Mouse (Mus musculus) liver, adult (tissue): ENCODE measurements around the gene Stard3.
A peak's percentile ranks its signal among the peaks of the same experiment; 100 is the strongest.

ENCODE experiments used
- GATA4 ChIP-seq: IDR thresholded peaks from 2 replicates; pipeline ENCODE4 v1.6.1; 2014; ENCODE audit warnings: mild to moderate bottlenecking, low read length; ENCODE audit not compliant: insufficient replicate concordance

The Stard3 gene

DNA sequence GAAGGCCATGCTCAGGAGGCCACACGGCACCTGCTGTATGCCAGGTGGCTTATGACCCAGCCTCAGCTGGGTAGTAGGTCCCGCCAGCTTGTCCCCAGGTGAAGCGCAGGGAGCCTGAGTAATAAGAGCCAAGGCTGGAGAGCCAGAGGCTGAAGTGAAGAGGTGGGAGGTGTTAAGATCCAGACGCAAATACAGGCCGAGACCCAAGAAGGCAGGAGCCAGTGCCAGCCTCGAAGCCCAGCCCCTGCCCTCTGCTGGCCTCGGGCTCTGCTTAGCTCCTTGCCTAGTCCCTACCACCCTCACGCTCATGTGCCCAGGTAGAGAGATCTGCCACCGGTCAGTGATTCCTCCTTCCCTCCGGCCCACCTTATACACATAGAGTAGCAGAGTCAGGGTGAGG lies 30.1 kb downstream of the Stard3 start:
- TF ChIP-seq GATA4: no peak

DNA sequence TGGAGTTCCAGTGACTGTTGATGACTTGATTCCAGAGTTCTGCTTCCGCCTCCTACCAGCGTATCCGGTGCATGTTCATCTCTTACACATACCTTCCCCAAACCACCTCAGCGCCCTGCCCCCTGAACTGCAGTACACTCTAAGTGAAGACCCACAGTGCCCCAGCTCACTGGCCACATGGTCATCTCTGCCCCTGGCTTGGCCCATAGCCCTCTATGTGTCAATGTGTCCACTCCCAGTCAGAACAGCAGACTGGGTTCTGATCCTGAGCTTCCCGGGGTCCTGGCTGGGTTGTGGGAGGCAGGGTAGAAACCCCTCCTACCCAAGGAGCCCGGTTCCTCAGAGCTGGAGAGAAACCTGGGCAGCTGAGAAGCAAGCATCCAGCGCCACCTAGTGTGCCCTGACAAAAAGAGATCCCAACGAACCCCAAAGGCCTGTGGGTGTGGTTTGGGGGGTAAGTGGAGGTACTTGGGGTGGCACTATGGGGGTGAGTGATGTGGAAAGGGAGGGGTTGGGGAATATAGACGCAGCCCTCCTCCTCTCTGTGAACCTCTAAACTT lies 31.1 kb downstream of the Stard3 start:
- TF ChIP-seq GATA4: no peak

DNA sequence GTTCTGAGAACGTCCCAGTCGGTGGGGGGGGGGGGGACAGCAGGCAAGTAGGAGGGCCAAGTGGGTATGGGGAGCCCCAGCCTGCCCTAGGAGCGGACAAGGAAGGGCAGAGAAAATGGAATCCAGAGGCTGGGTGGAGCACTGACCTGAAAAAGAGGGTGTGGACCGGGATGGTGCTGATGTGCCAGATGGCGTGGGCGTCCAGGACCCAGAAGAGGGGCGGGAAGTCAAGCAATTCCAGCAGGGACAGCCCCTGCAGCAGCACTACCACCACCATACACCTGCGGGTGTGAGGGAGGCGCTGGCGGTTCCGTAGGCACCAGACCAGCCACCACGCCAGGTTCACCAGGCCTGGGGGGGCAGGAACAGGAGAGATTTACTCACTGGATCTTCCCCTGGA lies 32.0 kb downstream of the Stard3 start:
- no peak for TF ChIP-seq GATA4

DNA sequence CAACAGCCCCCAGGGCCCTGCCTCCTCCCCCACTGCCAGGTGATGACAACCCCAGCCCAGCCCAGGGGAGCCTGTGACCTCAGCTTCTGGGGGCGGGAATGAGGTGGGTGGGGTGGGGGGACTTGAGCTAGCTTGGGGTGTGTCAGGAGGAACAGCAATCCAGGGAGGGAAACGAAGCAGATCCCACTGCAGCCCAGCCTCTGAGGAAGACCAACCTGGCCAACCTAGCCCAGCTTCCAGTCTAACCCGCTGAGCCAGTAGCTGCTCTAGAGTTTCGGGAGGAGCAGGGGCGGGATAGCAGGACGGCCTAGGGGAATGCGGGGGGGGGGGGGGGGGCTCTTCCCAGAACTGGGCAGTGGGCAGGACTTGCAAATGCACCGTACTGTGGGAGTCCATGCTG lies 33.9 kb downstream of the Stard3 start:
- TF ChIP-seq GATA4: no peak

DNA sequence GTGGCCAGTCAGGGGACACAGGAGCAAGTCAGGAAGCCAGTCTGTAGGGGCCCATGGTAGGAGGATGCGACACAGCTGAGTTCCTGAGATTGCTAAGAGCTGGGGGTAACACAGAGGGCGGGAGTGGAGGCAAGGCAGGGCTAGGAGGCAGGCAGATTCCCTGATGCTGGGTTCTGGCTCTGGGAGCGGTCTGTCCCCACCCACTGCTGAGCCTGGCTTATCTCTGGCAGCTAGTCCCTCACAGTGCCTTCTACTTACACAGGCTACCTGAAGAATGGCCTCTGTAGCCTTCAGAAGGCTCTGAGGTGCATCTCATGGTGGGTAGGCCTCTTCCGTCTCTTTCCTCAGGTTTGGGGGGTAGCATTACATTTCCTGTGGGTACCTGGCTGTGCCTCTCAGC lies 34.5 kb downstream of the Stard3 start:
- TF ChIP-seq GATA4: no peak

DNA sequence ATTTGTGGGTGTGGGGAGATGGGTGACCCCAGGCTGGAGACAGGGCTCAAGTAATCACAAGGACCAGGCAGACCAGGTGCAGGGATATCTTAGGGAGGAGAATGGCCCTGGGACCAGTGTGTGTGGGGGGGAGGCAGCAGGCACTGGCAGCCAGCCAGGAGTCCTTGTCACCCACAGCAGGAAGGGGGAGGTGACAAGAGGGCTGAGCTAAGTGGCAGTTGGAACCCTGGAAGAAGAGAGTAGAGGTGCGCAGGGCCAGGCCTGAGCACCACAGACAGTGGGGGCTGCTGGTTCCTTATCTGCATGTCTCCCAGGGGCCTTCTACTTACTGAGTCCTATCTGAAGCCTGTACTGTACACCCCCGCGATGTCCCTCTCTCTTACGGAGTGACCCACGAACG lies 35.1 kb downstream of the Stard3 start:
- TF ChIP-seq GATA4: no peak

DNA sequence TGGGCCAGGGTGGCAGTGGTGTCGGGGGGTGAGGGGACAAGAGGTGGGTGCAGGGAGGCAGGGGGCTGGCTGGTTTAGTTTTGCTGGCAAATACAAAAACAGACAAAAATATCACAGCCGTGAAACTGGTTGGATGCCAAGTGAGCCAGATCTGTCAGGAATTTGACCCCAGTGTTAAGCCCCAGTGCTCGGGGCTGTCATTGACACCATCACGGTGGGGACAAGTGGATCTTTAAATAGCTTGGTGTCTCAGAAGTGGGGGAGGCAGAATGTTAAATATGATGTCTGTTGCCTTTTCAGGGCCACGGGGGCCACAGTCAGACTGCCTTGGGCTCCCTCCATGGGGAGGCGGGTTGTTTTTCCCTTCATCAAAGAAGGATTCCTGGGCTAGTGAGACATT lies 36.1 kb downstream of the Stard3 start:
- no peak for TF ChIP-seq GATA4

DNA sequence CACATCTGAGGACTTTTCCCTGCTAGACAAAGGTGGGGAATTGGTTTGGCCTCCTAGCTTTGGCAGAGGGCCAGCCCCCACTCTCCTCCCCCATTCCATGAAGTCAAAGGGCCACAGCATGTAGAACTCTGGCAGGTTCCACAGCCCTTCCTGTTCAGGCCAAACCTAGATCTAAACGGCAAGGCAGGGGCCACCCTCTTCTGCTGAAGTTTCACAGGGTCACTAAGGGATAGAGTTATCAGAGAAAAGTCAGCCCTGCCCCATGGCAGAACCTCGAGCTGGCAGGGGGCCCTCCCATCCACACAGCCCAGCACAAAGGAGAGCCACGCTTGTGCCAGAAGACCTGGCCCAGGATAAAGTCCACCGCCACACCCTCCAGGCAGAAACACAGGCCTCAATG lies 36.9 kb downstream of the Stard3 start:
- TF ChIP-seq GATA4: no peak

DNA sequence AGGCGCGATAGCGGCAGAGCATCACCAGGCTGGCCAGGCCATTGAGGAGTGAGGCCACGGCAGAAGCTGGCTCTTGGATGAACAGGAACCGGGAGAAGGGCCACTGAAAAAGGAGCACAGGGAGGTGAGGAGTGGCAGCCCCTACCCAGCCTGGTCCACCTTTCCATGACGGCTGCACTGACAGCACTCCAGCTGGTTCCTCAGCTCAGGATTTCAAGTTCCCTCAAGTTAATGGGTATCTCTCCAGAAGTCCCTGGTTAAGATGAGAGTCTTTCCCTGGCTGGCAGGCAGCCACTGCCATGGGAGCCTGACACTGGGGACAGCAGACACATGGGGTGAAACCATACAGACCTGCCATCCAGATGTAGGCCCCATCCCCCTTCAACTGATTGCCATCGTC lies 39.8 kb downstream of the Stard3 start:
- TF ChIP-seq GATA4: no peak

DNA sequence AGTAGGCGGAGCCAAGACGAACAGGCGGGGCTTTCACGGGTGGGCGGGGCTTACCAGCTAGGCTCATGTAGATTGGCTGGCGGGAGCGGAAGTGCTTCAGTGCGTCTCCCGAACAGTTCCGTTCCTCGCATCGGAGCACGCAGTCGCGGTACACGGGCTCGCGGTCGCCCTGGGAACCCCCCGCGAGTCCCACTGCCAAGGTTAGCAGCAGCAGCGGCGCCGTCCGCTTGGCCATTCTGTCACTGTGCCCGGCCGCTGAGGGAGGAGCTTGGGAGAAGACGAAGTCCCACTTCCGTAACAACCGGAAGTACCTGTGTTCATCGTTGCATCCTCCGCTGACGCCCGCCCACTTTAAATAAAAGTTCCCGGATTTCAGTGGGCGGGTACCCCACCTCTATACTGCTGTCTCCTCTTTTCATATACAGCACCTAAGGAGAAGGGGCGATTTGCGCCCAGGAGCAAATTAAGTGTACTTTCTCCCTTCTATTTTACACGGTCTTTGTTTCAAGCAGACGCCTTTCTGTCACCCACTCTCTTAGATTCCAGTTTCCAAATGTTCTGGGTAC lies 42.1 kb downstream of the Stard3 start, which contains the start of gene Pgap3:
Gene Pgap3, minus strand, starts transcription at position 330 of the 566 bp plus-strand sequence.
- no peak for TF ChIP-seq GATA4

DNA sequence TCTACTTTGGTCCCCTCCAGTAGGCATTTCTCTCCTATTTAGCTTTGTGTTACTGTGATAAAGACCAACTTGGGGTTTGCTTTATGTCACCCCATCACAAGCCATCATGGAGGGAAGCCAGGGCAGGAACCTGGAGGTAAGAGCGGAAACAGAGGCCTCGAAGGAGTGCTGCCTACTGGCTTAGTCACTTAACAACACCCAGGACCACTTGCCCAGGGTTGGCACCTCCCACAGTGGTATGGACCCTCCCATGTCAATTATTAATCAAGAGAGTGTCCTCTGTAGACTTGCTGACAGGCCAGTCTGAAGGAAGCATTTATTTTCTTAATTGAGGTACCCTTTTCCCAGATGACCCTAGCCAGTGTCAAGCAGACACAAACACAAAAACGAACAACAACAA lies 42.6 kb downstream of the Stard3 start:
- TF ChIP-seq GATA4: no peak

DNA sequence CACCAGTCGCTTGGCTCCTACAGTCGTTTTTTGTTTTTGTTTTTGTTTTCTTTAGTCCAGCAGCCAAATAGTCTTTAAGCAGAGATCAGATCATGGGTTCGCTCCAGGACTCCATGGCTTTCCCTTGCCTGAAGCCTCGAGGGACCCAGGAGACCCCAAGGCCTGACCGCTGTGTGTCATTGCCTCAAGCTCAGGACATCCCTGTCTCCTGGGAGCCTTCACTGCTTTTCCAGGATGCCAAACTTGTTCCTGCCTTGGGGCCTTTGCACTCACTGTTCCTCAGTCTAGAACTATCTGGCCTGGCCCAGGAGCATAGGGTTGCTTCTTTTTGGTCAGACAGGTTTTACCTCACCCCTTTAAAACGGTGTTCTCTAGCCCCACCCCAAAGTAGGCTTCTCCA lies 48.5 kb downstream of the Stard3 start:
- TF ChIP-seq GATA4: no peak

DNA sequence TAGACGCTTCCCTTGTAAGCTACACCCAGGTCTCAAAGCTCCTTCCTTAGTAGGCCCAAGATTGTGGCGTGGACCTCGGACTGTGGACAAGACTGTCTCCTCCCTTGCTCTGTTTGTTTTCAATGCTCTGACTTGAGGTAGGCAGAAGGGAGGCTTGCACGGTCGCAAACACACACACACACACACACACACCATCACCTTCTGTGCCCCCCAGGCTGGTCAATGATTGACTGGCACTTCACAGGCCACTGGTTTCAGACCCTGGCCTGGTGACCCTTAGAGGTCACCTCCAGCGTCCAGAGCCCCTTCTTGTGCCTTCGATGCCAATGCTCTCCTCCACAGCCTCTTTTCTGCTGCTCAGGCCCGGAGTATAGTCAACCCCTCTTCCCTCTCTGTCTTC lies 50.7 kb downstream of the Stard3 start:
- TF ChIP-seq GATA4: no peak

DNA sequence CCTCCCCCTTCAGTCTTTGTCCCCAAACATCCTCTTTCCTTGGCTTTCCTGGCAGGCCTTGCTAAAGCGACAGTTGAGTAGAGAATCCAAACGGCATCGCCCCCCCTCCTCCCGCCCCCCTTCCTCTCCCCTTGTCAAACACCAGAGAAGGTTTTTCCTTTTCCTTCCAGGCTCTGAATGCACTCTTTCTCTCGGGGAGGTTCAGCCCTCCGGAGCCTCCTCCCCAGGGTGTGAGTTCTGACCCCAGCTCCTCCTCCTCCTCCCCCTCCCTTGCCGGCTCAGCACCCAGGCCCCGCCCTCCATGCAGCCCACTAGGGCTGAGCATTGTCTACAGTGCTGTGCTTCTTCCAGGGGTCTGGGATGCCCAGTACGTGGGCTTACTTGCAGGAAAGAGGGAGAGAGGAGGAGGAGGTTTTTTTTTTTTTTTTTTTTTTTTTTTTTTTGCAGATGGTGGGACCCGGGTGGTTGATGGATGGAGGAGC lies 51.2 kb downstream of the Stard3 start:
- no peak for TF ChIP-seq GATA4

DNA sequence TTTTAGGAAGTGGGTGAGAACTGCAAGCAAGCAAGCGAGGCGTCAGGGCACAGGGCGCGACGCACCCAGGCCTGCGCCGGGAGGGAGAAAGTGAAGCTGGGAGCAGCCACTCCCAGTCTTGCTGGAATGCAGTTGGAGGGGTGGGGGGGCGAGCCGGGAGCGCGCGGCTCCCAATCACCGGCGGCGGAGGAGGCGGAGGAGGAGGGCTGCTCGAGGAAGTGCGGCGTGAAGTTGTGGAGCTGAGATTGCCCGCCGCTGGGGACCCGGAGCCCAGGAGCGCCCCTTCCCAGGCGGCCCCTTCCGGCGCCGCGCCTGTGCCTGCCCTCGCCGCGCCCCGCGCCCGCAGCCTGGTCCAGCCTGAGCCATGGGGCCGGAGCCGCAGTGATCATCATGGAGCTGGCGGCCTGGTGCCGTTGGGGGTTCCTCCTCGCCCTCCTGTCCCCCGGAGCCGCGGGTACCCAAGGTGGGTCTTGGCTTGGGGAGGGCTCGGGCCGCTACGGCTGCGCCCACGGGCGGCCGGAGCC lies 54.2 kb downstream of the Stard3 start, which contains the start of gene Erbb2:
Gene Erbb2, plus strand, starts transcription at position 198 of the 524 bp plus-strand sequence.
- peak; percentile 38; the same call in 1 of the 2 replicates for TF ChIP-seq GATA4

DNA sequence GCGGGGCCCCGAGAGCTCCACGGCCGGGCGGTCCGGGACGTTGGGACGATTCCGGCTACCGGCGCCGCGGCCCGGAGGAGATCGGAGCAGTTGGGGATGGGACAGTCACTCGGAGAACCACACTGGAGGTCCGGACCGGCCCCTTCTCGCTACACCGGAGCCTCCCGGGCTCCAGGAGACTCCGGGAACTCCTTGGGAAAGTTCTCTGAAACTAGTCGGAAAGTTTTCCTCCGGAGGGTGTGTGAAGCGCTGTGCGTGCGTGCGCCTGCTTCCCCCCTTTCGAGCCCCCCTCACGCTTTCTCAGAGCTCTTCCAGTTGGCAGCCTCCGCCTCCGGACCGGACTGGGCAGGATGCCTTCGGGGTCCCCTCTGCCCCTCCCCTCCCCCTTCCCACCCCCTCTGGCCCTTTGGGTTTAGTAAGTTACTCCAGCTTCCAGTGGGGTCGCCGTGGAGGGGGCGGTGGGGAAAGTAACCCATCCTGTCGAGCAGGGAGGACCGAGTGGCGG lies 54.7 kb downstream of the Stard3 start:
- no peak for TF ChIP-seq GATA4

DNA sequence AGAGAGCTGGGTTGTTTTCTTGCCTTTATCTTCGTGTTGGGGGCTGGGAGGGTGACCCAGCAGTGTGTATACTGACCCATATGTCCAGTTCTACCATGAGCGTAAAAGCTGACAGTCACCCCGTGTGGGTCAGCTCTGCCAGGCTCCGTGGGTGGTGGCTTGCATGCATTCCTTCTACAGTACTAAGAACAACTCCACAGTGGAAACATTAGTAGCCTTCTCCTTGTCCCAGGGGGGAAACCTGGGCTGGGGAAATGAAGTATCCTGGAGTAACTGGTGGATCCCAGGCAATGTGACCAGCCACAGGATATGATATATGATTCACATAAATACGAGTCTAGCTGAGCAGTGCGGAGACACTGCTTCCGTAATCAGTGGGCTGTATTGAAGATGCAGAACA lies 55.6 kb downstream of the Stard3 start:
- no peak for TF ChIP-seq GATA4

DNA sequence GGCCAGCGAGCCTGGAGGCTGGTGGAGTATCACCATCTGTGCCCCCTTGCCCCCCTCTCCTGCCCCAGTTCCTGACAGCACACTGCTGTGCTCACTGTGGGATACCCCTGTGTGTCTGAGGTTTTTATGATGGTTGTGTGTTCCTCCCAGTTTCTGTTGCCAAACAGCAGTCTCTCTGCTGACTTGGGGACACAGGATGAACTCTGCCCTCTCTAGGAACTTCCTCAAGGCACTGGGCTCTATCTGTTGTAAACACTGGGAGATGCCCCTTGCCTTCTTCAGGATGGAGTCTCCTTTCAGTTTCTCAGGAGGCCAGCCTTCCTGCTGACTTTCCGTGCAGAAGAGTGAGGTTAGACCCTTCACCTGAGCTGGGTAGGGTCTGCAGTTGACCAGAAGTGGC lies 56.0 kb downstream of the Stard3 start:
- TF ChIP-seq GATA4: 0 out of 2 replicates have a peak, but pooled peaks have one; percentile 17
